Comparison of ENCODE assay signal across 30 mouse cellular contexts in genomic region chr9:36972089-36972488, GRCm38 (mm10).
A peak's percentile ranks its signal among the peaks of the same experiment; 100 is the strongest.
DNase-seq lines count a peak whose midpoint lies in the region; ATAC-seq lines count a peak whose summit lies in the region.
"Had no signal": no experiment of that assay in that cellular context is flagged by ENCODE, and none has a peak within 500 bp of the region (broad histone marks: within the 10 kb centered on the region; RNA-seq: fewer than 3 reads in every experiment).

No protein-coding gene starts in this region.

- peaks cover 13% of the 10 kb centered on the region for H3K4me1 ChIP-seq in forebrain, embryonic 11.5 days (replicated peaks; ENCODE audit: control insufficient read depth, insufficient read depth, low read length)
- peaks cover 14% of the 10 kb centered on the region; the same call in 1 of the 2 replicates for H3K4me1 ChIP-seq in forebrain, embryonic 16.5 days (replicated peaks; ENCODE audit: control insufficient read depth, insufficient read depth, low read length)
- H3K4me1 ChIP-seq in forebrain, embryonic 14.5 days (ENCODE audit: control insufficient read depth, insufficient read depth, low read length), result peaks cover 9% of the 10 kb centered on the region; the same call in 1 of the 2 replicates
- peaks cover 40% of the 10 kb centered on the region for H3K4me1 ChIP-seq in midbrain, embryonic 13.5 days (replicated peaks)
- H3K4me1 ChIP-seq: liver, embryonic 13.5 days had no signal

- 15% methylated on average over 3 of the region's 3 CpGs for WGBS in forebrain, embryonic 11.5 days
- WGBS in forebrain, embryonic 16.5 days, result 5% methylated on average over 3 of the region's 3 CpGs
- 1% methylated on average over 3 of the region's 3 CpGs for WGBS in forebrain, embryonic 14.5 days
- 51% methylated on average over 3 of the region's 3 CpGs for WGBS in midbrain, embryonic 13.5 days

- no peaks in the 10 kb centered on the region for H3K36me3 ChIP-seq in forebrain, embryonic 11.5 days (ENCODE audit: control insufficient read depth, insufficient read depth, low read length)
- no peaks in the 10 kb centered on the region for H3K36me3 ChIP-seq in forebrain, embryonic 16.5 days (ENCODE audit: control insufficient read depth, insufficient read depth)
- H3K36me3 ChIP-seq in forebrain, embryonic 14.5 days (ENCODE audit: control insufficient read depth, insufficient read depth, low read length), result no peaks in the 10 kb centered on the region
- H3K36me3 ChIP-seq in midbrain, embryonic 13.5 days, result no peaks in the 10 kb centered on the region
- H3K36me3 ChIP-seq: heart, embryonic 13.5 days; limb, embryonic 15.5 days; liver, embryonic 13.5 days had no signal

- H3K4me3 ChIP-seq in forebrain, embryonic 11.5 days (ENCODE audit: low read depth, low read length), result no peak overlapping the region
- no peak overlapping the region for H3K4me3 ChIP-seq in forebrain, embryonic 16.5 days (replicated peaks; ENCODE audit: low read length)
- H3K4me3 ChIP-seq in forebrain, embryonic 14.5 days (ENCODE audit: low read depth, low read length), result no peak overlapping the region
- no peak overlapping the region for H3K4me3 ChIP-seq in midbrain, embryonic 13.5 days (replicated peaks)
- H3K4me3 ChIP-seq: erythroblast, embryonic 14.5 days; gastrocnemius, adult 2 months; heart, adult 2 months; heart, embryonic 13.5 days; limb, embryonic 15.5 days; liver, embryonic 13.5 days had no signal

- H3K9me3 ChIP-seq in forebrain, embryonic 11.5 days (ENCODE audit: control insufficient read depth, low read length), result no peaks in the 10 kb centered on the region
- H3K9me3 ChIP-seq in forebrain, embryonic 16.5 days (ENCODE audit: control insufficient read depth, low read length), result no peaks in the 10 kb centered on the region
- no peaks in the 10 kb centered on the region for H3K9me3 ChIP-seq in forebrain, embryonic 14.5 days (replicated peaks; ENCODE audit: control insufficient read depth, low read length)
- H3K9me3 ChIP-seq in midbrain, embryonic 13.5 days, result no peaks in the 10 kb centered on the region
- H3K9me3 ChIP-seq: heart, embryonic 13.5 days; limb, embryonic 15.5 days; liver, embryonic 13.5 days had no signal

- peak; percentile 59 for ATAC-seq in forebrain, embryonic 11.5 days (replicated peaks; ENCODE audit: low FRiP score)
- ATAC-seq in forebrain, embryonic 16.5 days, result no peak
- ATAC-seq in forebrain, embryonic 14.5 days, result peak; percentile 22; the same call in 1 of the 2 replicates
- no peak for ATAC-seq in midbrain, embryonic 13.5 days
- ATAC-seq: intestine, postnatal 0 days; midbrain, embryonic 16.5 days had no signal

- H3K27me3 ChIP-seq in forebrain, embryonic 11.5 days (ENCODE audit: control insufficient read depth, insufficient read depth, low read length), result no peaks in the 10 kb centered on the region
- H3K27me3 ChIP-seq in forebrain, embryonic 16.5 days (replicated peaks; ENCODE audit: control insufficient read depth, insufficient read depth, low read length), result no peaks in the 10 kb centered on the region
- H3K27me3 ChIP-seq in forebrain, embryonic 14.5 days (replicated peaks; ENCODE audit: control insufficient read depth, insufficient read depth, low read length), result no peaks in the 10 kb centered on the region
- H3K27me3 ChIP-seq in midbrain, embryonic 13.5 days, result no peaks in the 10 kb centered on the region
- H3K27me3 ChIP-seq: heart, embryonic 13.5 days; liver, embryonic 13.5 days had no signal

- peak; percentile 75 for DNase-seq in forebrain, embryonic 11.5 days (ENCODE audit: low spot score)
- peak; percentile 57 for DNase-seq in testis, postnatal 10 days (ENCODE audit: low spot score)
- DNase-seq in testis, postnatal 14 days (ENCODE audit: low spot score), result no peak
- peak; percentile 70 for DNase-seq in forebrain, embryonic 14.5 days (ENCODE audit: low spot score)
- no peak for DNase-seq in cerebellum, postnatal 25 days
- DNase-seq in layer of hippocampus, postnatal 36 days, result no peak
- DNase-seq: adrenal gland, postnatal 14 days; cerebellum, adult 11-12 months; cerebellum, adult 9-11 months; gastrocnemius, adult 2 months; gastrocnemius, postnatal 36 days; heart, adult 2 months; heart, postnatal 10 days; kidney, adult 9 months; kidney, postnatal 10 days; left cerebral cortex, postnatal 4 days; liver, embryonic 13.5 days; lung, adult 18-20 months; lung, postnatal 10 days; right cerebral cortex, postnatal 4 days had no signal

- H3K27ac ChIP-seq in forebrain, embryonic 11.5 days (ENCODE audit: low read depth, low read length), result no peak overlapping the region
- no peak overlapping the region for H3K27ac ChIP-seq in forebrain, embryonic 16.5 days (ENCODE audit: low read length)
- H3K27ac ChIP-seq in forebrain, embryonic 14.5 days (ENCODE audit: low read depth, low read length), result no peak overlapping the region
- H3K27ac ChIP-seq in midbrain, embryonic 13.5 days, result no peak overlapping the region
- H3K27ac ChIP-seq: heart, adult 2 months; heart, embryonic 13.5 days; hindbrain, embryonic 14.5 days; limb, embryonic 15.5 days; liver, embryonic 13.5 days; macrophage; stomach, postnatal 0 days had no signal

- no peak overlapping the region for H3K4me2 ChIP-seq in forebrain, embryonic 11.5 days (ENCODE audit: low read depth, low read length, severe bottlenecking)
- H3K4me2 ChIP-seq in forebrain, embryonic 16.5 days (ENCODE audit: low read length), result no peak overlapping the region
- H3K4me2 ChIP-seq in forebrain, embryonic 14.5 days (ENCODE audit: low read length), result no peak overlapping the region
- H3K4me2 ChIP-seq in midbrain, embryonic 13.5 days (replicated peaks), result no peak overlapping the region
- H3K4me2 ChIP-seq: heart, embryonic 13.5 days; hindbrain, embryonic 14.5 days; limb, embryonic 15.5 days; liver, embryonic 13.5 days had no signal

- no peak overlapping the region for H3K9ac ChIP-seq in forebrain, embryonic 11.5 days (ENCODE audit: low read length)
- H3K9ac ChIP-seq in forebrain, embryonic 16.5 days (replicated peaks; ENCODE audit: low read depth, low read length), result no peak overlapping the region
- H3K9ac ChIP-seq in forebrain, embryonic 14.5 days (ENCODE audit: low read length), result no peak overlapping the region
- no peak overlapping the region for H3K9ac ChIP-seq in midbrain, embryonic 13.5 days (replicated peaks)
- H3K9ac ChIP-seq: heart, embryonic 13.5 days; hindbrain, embryonic 14.5 days; limb, embryonic 15.5 days; liver, embryonic 13.5 days had no signal

Comparison
In these comparisons a context has a peak if more than half of its experiments do, and no peak if none do; other contexts are left out.
1. ATAC-seq: peak in forebrain, embryonic 11.5 days (single experiment) and forebrain, embryonic 14.5 days (single experiment); none in forebrain, embryonic 16.5 days (single experiment) and midbrain, embryonic 13.5 days (single experiment).
2. DNase-seq: peak in forebrain, embryonic 11.5 days (single experiment), testis, postnatal 10 days (single experiment) and forebrain, embryonic 14.5 days (single experiment); none in testis, postnatal 14 days (single experiment), cerebellum, postnatal 25 days (0 of 2) and layer of hippocampus, postnatal 36 days (0 of 2).